Mouse (Mus musculus) embryonic fibroblast, embryonic 13.5 days (primary cell): ENCODE measurements around the gene Btnl9.

ENCODE experiments used
- CTCF ChIP-seq: IDR thresholded peaks from 2 replicates; pipeline ENCODE4 v1.5.1; 2011; ENCODE audit warnings: mild to moderate bottlenecking, control low read depth, low read length, moderate library complexity, borderline replicate concordance; ENCODE audit not compliant: insufficient read depth
- POLR2A ChIP-seq: IDR thresholded peaks from 2 replicates; pipeline ENCODE4 v1.6.1; 2011; ENCODE audit warnings: low read depth, mild to moderate bottlenecking, control low read depth, low read length, moderate library complexity

DNA sequence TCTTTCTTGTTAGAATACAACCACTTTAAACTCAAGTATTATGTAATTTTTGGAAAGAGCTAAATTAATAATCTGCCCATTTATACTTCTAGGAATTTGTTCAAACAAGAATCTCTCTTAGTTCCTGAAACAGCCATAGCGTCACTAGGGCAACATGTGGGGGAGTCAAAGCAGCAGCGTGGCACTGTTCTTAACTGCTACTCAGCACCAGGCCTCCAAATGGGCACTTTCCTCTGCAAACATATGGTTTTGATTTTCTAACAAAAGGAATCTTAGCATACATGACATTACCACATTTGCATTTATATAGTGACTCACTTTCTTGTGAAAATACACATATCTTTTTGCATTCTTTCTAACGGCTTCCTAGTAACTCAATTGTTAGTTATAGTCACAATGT lies 45.8 kb upstream of the Btnl9 start:
- TF ChIP-seq POLR2A (no peak), CTCF (no peak)
